Mouse (Mus musculus) layer of hippocampus, adult 18-20 months (tissue): ENCODE data around the gene Heatr6. TPM values are rescaled to one million over a fixed set of nuclear protein-coding genes. Genes with fewer than 3 reads are reported as not detected.
A peak's percentile ranks its signal among the peaks of the same experiment; 100 is the strongest.

Source experiments
- DNase-seq, 2 experiments: peaks; one replicate each; pipeline ENCODE4 v3.0.0; 2022; ENCODE audit warnings: low spot score in 2 of 2
- total RNA-seq, 2 experiments: library from RNA; stranded (reverse); gene quantifications; 2 replicates each; pipeline ENCODE4 v1.2.3; 2021

Heatr6 gene
- total RNA-seq, 2 experiments from 2014 or later = 15.0 to 16.0 TPM

DNA sequence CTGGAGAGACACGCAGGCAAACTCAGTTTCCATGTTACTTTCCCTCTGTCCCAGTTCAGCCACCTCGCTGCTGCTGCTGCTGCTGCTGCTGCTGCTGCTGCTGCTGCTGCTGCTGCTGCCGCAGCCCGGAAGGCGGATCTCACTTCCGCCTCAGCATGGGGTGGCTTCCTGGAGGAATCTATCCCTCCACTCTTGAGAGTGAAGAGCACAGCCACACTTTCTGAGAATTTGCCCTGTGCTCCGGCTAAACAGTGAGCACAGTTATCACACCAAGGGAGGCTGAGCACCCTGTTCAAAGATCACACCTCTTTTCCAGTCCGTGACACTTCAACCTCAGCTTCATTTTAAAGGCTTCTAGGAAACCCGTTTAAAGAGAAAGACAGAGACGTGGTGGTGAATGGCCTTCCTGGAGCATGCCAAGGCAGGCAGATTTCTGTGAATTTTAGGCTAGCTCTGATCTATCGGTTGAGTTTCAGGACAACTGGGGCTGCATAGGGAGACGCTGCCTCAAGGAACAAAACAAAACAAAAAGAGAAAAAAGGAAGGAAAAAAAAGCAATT, 46.5 kb downstream of the Heatr6 start:
- no peak for DNase-seq

DNA sequence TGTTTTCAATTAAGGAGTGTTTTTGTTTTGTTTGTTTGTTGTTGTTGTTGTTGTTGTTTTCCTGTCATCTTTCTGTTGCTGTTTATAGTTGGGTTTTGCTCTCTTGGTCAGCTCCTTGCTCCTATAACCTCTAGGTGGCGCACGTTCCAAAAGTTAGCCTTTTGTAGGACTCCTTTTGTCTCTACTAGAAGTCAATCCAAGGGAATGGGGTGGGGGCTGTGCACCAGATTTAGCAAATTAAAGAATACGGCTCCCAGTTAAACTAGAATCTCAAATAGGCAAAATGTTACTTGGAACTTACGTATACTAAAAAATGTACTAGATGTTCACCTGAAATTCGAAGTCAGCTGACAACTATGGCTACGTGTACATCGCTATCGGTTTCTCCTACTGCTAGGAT, 48.7 kb downstream of the Heatr6 start:
- no peak for DNase-seq

DNA sequence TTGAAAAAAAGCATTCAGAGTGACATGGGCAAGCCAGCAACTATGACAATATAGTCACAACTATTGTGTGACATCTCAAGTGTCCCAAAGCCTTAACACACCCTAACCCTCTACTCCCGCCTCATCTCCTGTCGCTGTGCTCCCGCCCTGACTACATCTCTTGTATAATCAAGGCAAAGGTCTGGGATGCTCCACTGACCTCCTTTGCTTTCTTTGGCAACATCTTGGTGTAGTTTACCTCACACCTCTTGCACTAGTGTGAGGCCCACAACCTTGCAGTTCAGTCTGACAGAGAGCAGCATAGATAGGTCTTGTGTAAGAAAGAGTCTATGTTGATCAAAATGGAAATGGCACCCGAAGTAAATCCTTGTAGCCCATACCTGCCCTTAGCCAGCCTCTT, 49.1 kb downstream of the Heatr6 start:
- DNase-seq = no peak

DNA sequence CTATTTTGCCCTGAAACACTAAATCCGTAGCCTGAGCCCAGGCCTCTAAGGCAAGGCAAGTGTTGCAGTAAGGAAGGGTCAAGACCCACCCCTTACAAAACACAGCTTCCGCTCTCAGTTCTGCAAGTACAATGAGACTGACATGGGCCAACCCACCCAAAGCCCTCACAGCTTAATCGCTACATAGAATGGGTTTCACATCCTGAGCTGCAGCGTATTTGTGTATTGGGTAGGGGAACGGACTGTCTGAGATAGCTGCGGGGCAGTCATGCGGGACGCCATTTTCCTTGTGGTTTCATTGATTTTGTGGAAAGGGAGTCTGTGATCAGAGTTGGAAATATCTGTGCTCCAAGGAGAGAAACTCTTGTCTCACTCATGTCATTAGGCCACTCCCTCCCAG, 56.9 kb downstream of the Heatr6 start:
- DNase-seq = no peak

DNA sequence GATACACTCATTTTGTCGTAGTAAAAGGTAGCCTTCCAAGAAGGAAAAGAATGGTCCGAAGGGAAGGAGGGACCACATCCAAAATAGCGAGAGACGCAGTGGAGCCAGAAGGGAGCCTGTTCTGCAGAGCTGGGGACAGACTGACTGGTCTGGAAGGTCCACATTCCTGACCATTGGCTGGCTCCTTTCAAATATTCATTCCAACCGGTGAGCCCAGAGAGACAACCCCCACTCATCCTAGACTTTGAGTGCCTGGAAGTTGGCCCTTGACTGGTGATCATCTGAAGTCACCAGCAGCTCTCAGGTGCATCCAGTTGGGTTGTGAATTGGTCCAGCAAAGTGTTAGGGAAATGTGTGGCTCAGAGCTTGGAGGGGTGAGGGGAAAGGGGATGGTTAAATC, 61.7 kb downstream of the Heatr6 start:
- no peak for DNase-seq

DNA sequence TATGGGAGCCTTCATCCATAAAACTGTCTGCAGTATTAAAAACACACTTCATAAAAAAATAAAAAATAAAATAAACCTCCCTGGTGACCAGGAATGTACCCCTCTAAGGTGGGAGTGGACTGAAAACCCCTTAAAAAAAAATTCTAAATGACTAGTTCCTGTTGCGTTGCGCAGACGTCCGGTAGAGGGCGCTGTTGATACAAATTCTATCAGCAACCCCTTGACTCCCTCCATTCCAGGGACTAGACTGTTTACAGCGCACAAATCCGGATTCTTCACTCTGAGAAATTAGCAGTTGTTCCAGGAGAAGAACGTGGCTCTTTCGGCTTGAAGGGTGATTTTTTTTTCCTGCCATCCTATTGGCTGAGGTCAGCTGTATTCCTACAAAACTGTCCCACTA, 62.1 kb downstream of the Heatr6 start:
- DNase-seq = peak; percentile 22 to 68

DNA sequence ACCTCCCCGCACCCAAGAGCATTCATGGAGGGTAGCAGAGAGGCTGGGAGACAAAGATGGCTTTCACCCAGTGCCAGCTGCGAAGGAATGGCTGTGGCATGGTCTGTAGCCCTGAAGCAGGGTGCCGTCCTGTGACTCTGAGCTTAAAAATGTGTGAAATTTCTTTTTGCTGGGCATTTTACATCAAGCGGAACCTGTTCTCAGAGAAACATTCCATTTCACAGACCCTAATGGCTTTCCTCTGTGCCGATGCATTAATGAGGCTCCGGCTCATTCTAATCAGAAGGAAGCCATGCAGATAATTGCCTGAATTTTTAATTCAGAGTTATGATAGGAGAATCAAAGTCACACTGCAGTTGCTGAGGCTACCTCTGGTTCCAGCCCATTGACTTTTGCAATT, 63.6 kb downstream of the Heatr6 start:
- no peak for DNase-seq

DNA sequence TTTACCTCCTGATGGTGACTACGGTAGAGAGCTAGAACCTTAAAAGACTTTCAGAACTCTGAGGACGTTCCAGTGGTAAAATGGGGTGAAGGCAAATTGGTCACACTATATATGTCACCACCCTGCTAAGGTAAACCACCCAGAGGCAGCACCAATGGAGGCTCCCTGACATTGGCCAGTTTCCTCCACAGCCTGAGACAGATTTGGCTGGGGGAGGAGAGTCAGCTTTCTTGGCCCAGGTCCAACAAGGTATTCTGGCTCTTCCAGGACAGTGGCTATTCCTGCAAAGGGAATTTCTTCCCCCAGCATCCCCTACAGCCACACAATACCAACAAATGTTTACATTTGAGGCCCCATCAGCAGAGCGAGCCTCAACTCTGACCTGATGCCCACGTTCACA, 64.5 kb downstream of the Heatr6 start:
- no peak for DNase-seq

DNA sequence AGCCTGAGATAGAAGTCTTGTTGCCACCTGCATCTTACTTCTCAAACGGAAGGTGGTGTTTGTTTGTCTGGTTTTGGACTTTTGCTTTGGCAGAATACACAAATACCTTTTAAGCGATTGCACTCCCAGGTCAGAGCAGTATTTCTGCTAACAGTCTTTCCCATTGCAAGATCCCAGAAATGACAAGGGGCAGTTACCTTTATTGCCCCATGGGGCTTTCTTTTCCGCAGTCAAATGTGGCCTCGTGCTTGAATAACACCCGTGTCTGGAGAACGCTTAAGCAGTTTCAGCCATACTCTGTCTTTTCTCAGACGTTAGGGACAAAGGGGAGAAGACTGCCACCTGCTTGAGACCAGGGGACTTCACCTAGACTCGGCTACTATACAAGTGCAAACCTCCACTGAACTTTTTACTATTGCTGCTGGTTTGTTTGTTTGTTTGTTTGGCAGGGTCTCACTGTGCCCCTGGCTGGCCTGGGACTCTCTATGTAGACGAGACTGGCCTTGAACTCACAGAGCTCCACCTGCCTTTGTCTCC, 65.2 kb downstream of the Heatr6 start:
- no peak for DNase-seq

DNA sequence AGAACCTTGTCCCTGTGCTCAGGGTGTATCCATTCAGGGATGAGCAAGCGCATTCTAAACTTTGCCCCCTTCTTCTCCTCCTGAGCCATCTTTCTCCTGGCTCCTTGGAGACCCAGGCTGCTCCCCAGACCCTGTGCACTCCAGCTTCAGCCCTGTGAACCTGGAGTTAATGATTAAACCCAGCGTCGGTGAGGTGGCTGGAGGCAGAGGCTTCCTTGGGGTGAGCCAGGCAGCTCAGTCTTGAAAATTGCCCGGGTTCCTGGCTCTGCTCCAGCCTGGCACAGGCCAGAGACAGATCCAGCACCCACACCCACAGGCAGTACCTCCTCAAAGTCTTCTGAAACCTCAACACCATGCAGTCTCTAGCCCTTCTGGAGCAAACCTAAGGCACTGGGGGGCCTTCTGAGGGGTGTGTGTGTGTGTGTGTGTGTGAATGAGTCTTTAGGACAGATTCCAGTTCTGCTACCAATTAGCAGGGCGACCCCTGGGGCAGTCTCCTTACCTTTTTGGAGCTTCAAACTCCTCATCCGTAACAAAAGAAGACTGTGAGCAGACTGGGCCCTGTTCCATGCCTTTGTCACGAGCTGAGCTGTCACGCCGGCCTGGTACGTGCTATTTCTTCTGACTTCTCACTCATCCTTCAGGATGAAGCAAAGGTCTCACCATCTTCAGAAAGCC, 66.4 kb downstream of the Heatr6 start:
- DNase-seq = no peak

DNA sequence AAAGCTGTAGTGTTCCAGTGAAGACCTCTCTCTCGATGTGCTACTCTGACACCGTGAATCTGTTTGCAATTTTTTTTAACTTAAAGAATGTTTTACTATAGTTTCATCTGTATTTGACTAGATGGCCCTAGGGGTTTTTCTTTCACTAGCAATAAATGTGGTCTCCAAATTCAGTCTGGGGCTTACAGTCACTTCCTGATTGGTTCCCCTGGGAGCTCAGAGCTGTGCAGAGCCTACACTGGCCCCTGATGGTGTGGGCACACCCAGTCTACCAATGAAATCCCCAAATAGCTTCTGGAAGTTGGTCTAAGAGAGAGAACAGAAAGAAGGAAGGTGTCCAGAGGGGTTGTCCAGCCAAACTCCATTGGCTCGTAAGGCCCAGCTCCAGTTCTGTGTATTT, 72.6 kb downstream of the Heatr6 start:
- no peak for DNase-seq

DNA sequence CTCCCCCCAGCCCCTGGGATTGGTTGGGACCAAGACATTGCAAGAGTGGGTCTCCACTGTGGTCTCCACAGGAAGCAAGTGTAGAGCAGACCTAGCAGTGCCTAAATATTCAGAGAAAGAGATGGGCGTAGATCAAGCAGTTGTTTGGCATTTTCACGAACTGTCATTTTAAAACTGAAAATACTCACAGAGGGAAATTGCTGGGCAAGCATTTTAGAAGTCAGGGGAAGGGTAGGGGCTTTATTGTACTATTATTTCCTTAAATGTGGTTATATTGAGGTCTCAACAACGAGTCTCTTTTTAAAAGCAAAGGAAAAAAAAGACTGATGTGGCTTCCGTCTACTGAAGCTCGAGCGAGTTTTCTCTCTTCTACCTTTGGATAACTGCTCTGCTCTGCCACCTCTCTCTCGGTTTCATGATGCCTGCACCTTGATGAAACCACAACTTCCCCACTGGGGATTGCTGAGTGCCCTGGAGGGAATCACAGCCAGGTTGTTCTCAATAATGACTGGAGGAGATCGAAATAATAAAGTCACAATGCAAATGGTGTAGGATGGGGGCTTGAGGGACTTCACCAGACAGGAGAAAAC, 75.2 kb downstream of the Heatr6 start:
- DNase-seq = no peak

DNA sequence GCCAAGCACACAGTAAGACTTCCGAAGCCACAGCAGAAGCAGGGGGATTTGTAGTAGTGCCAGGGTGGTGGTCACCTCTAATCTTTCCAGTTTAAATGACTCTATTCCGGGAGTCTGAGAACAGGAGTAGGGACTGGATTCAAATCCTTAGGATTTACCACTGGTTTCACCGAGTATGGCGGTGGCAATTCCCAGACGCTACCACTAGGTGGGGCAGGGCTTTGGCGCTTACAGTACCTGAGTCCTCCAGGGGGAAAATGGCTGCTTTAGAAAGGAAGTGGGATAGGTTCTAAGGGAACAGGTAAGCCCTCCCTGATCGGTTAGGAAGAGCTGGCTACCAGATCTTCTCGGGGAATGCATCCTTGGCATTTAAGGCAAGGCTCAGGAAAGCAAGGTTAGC, 78.9 kb downstream of the Heatr6 start:
- DNase-seq = no peak

Other genes starting within 250 kb of the Heatr6 start
- gene Heatr9, start 231.5 kb upstream of the Heatr6 start, total RNA-seq = not detected
- not detected for gene Ccl5, start 223.2 kb upstream of the Heatr6 start, total RNA-seq
- gene Ccl9, start 175.1 kb upstream of the Heatr6 start, total RNA-seq = 1 to 10 TPM; 2.4 to 5.0 TPM
- gene Ccl6, start 160.6 kb upstream of the Heatr6 start, total RNA-seq = 1 to 10 TPM; 2.8 to 2.9 TPM
- not detected for gene Rpl9-ps1, start 108.1 kb upstream of the Heatr6 start, total RNA-seq
- gene Ccl3, start 104.3 kb upstream of the Heatr6 start, total RNA-seq = not detected
- not detected for gene Ccl4, start 91.1 kb upstream of the Heatr6 start, total RNA-seq
- gene Wfdc17, start 49.7 kb upstream of the Heatr6 start, total RNA-seq = not detected
- gene Wfdc18, start 44.7 kb upstream of the Heatr6 start, total RNA-seq = under 1 TPM; 0.69 to 0.96 TPM
- not detected for gene Wfdc21, start 6.8 kb upstream of the Heatr6 start, total RNA-seq
- under 1 TPM; 0.27 to 0.43 TPM for gene Hnf1b, start 96.4 kb downstream of the Heatr6 start, total RNA-seq
- 10 to 100 TPM; 13.1 to 16.4 TPM for gene Ddx52, start 188.4 kb downstream of the Heatr6 start, total RNA-seq
- gene Synrg, start 210.7 kb downstream of the Heatr6 start, total RNA-seq = 10 to 100 TPM; 66.6 to 70.6 TPM